Mouse (Mus musculus): ENCODE results near the gene Spata25.
"Not testable (repeated sequence)": the region's sequence is repeated elsewhere in the genome, so short reads cannot be mapped to it uniquely, and the experiment has no call there.

Spata25 gene

GRCm38 (mm10) chr2:164828437-164828836 is at the start of gene Spata25:
TSS of gene Spata25 (minus strand) at chr2:164828537.
- in situ Hi-C loops (cut with MboI; ENCODE audit: low pct_unique_long_range_greater_than_20kb in 1 of 2, low sequenced_read_pairs in 2 of 2, unreplicated experiment in 1 of 2): no loop called here

- in situ Hi-C loops (cut with MboI; ENCODE audit: low pct_unique_long_range_greater_than_20kb in 1 of 2, low sequenced_read_pairs in 2 of 2, unreplicated experiment in 1 of 2): not testable (repeated sequence)
These were observed 49.3 kb upstream of the Spata25 start for GRCm38 (mm10) chr2:164877376-164878215.

GRCm38 (mm10) chr2:164875648-164876047 is 47.3 kb upstream of the Spata25 start:
- in situ Hi-C loops (cut with MboI; ENCODE audit: low pct_unique_long_range_greater_than_20kb in 1 of 2, low sequenced_read_pairs in 2 of 2, unreplicated experiment in 1 of 2): not testable (repeated sequence)

GRCm38 (mm10) chr2:164874239-164874769 is 46.0 kb upstream of the Spata25 start:
- in situ Hi-C loops (cut with MboI; ENCODE audit: low pct_unique_long_range_greater_than_20kb in 1 of 2, low sequenced_read_pairs in 2 of 2, unreplicated experiment in 1 of 2): no loop called here

GRCm38 (mm10) chr2:164873621-164874020 is 45.3 kb upstream of the Spata25 start:
- in situ Hi-C loops (cut with MboI; ENCODE audit: low pct_unique_long_range_greater_than_20kb in 1 of 2, low sequenced_read_pairs in 2 of 2, unreplicated experiment in 1 of 2): no loop called here

- in situ Hi-C loops (cut with MboI; ENCODE audit: low pct_unique_long_range_greater_than_20kb in 1 of 2, low sequenced_read_pairs in 2 of 2, unreplicated experiment in 1 of 2): no loop called here
These were observed 43.4 kb upstream of the Spata25 start for GRCm38 (mm10) chr2:164871602-164872303.

GRCm38 (mm10) chr2:164868491-164868890 is 40.2 kb upstream of the Spata25 start:
- in situ Hi-C loops (cut with MboI; ENCODE audit: low pct_unique_long_range_greater_than_20kb in 1 of 2, low sequenced_read_pairs in 2 of 2, unreplicated experiment in 1 of 2): no loop called here

- in situ Hi-C loops (cut with MboI; ENCODE audit: low pct_unique_long_range_greater_than_20kb in 1 of 2, low sequenced_read_pairs in 2 of 2, unreplicated experiment in 1 of 2): no loop called here
These were observed 39.2 kb upstream of the Spata25 start for GRCm38 (mm10) chr2:164867566-164867965.

- in situ Hi-C loops (cut with MboI; ENCODE audit: low pct_unique_long_range_greater_than_20kb in 1 of 2, low sequenced_read_pairs in 2 of 2, unreplicated experiment in 1 of 2): no loop called here
These were observed 38.6 kb upstream of the Spata25 start for GRCm38 (mm10) chr2:164866741-164867551.

- in situ Hi-C loops (cut with MboI; ENCODE audit: low pct_unique_long_range_greater_than_20kb in 1 of 2, low sequenced_read_pairs in 2 of 2, unreplicated experiment in 1 of 2): no loop called here
These were observed 36.3 kb upstream of the Spata25 start for GRCm38 (mm10) chr2:164864593-164864992.

- in situ Hi-C loops (cut with MboI; ENCODE audit: low pct_unique_long_range_greater_than_20kb in 1 of 2, low sequenced_read_pairs in 2 of 2, unreplicated experiment in 1 of 2): not testable (repeated sequence)
These were observed 35.1 kb upstream of the Spata25 start for GRCm38 (mm10) chr2:164863411-164863810.

GRCm38 (mm10) chr2:164862179-164862861 is 34.0 kb upstream of the Spata25 start:
- in situ Hi-C loops (cut with MboI; ENCODE audit: low pct_unique_long_range_greater_than_20kb in 1 of 2, low sequenced_read_pairs in 2 of 2, unreplicated experiment in 1 of 2): no loop called here

GRCm38 (mm10) chr2:164861094-164861493 is 32.8 kb upstream of the Spata25 start:
- in situ Hi-C loops (cut with MboI; ENCODE audit: low pct_unique_long_range_greater_than_20kb in 1 of 2, low sequenced_read_pairs in 2 of 2, unreplicated experiment in 1 of 2): no loop called here

GRCm38 (mm10) chr2:164859640-164860432 is 31.5 kb upstream of the Spata25 start:
- in situ Hi-C loops (cut with MboI; ENCODE audit: low pct_unique_long_range_greater_than_20kb in 1 of 2, low sequenced_read_pairs in 2 of 2, unreplicated experiment in 1 of 2): no loop called here

GRCm38 (mm10) chr2:164859155-164859554 is 30.8 kb upstream of the Spata25 start:
- in situ Hi-C loops (cut with MboI; ENCODE audit: low pct_unique_long_range_greater_than_20kb in 1 of 2, low sequenced_read_pairs in 2 of 2, unreplicated experiment in 1 of 2): no loop called here

- in situ Hi-C loops (cut with MboI; ENCODE audit: low pct_unique_long_range_greater_than_20kb in 1 of 2, low sequenced_read_pairs in 2 of 2, unreplicated experiment in 1 of 2): no loop called here
These were observed 29.7 kb upstream of the Spata25 start for GRCm38 (mm10) chr2:164857842-164858553.
